Mouse (Mus musculus) lung, postnatal 0 days (tissue): ENCODE results near the gene Adam12. TPM values are rescaled to one million over a fixed set of nuclear protein-coding genes. Genes with fewer than 3 reads are reported as not detected.

Experiments
- ATAC-seq: fragments of 200-750 bp; cut with Nextera tagmentation; 2 replicates; pipeline ENCODE4 v1.8.0; 2017; ENCODE audit warnings: moderate library complexity
- DNase-seq: peaks from one replicate; pipeline ENCODE4 v3.0.0-alpha.2; 2016; ENCODE audit warnings: low spot score
- H3K27ac ChIP-seq: fragments of 300-500 bp; sonication (generic); 2 replicates; pipeline ENCODE4 v1.5.1; 2014; ENCODE audit warnings: antibody characterized with exemption, mild to moderate bottlenecking, low read length, mixed read lengths
- H3K27me3 ChIP-seq: fragments of 300-500 bp; sonication (generic); replicated peaks from 2 replicates; pipeline ENCODE4 v1.6.1; 2014; ENCODE audit warnings: low read length, mixed read lengths; ENCODE audit not compliant: insufficient read depth
- H3K36me3 ChIP-seq: fragments of 300-500 bp; sonication (generic); 2 replicates; pipeline ENCODE4 v1.6.1; 2014; ENCODE audit warnings: low read length, mixed read lengths; ENCODE audit not compliant: insufficient read depth
- H3K4me1 ChIP-seq: fragments of 300-500 bp; sonication (generic); 2 replicates; pipeline ENCODE4 v1.6.1; 2014; ENCODE audit warnings: antibody characterized with exemption, low read depth, low read length, mixed read lengths; ENCODE audit not compliant: insufficient read depth
- H3K4me2 ChIP-seq: fragments of 300-500 bp; sonication (generic); replicated peaks from 2 replicates; pipeline ENCODE4 v1.6.1; 2014; ENCODE audit warnings: low read depth, mild to moderate bottlenecking, low read length, moderate library complexity, mixed read lengths
- H3K4me3 ChIP-seq: fragments of 300-500 bp; sonication (generic); 2 replicates; pipeline ENCODE4 v1.5.1; 2014; ENCODE audit warnings: low read depth, low read length
- H3K9ac ChIP-seq: fragments of 300-500 bp; sonication (generic); replicated peaks from 2 replicates; pipeline ENCODE4 v1.6.1; 2014; ENCODE audit warnings: low read depth, mild to moderate bottlenecking
- H3K9me3 ChIP-seq: fragments of 300-500 bp; sonication (generic); 2 replicates; pipeline ENCODE4 v1.6.1; 2016; ENCODE audit warnings: low read length, mixed read lengths
- CTCF ChIP-seq: IDR thresholded peaks from 2 replicates; pipeline ENCODE4 v1.5.1; 2016; ENCODE audit warnings: antibody characterized with exemption, mild to moderate bottlenecking
- EP300 ChIP-seq: IDR thresholded peaks from 2 replicates; pipeline ENCODE4 v1.6.1; 2016; ENCODE audit warnings: antibody characterized with exemption, mild to moderate bottlenecking, control low read depth
- WGBS: fragments of 180-500 bp; shearing (Covaris S2); extraction: QIAGEN DNeasy Blood & Tissue Kit; methylation state at CpG from one replicate; pipeline ENCODE4 v1.1.7; 2014; 5-methylcytosine and 5-hydroxymethylcytosine counted together
- polyA plus RNA-seq: library from polyadenylated mRNA; unstranded; fragments of >200 nt; fragmentation: Nextera tagmentation; extraction: Ambion mirVana; gene quantifications from 2 replicates; pipeline ENCODE4 v1.2.1, GENCODE M21; 2015

The Adam12 gene
- polyA plus RNA-seq, 1 experiment from 2014 or later = 2.5 TPM

GRCm38 (mm10) chr7:134261003-134261701 is 29.2 kb upstream of the Adam12 start:
- peak; percentile 89 for DNase-seq
- Histone ChIP-seq H3K9ac (no peak overlapping the region), H3K9me3 (no peaks in the 10 kb centered on the region), H3K27ac (no peak overlapping the region; the same call in 1 of the 2 replicates), H3K4me3 (no peak overlapping the region), H3K4me1 (peaks cover 4% of the 10 kb centered on the region; the same call in 1 of the 2 replicates), H3K36me3 (no peaks in the 10 kb centered on the region), H3K4me2 (no peak overlapping the region), H3K27me3 (no peaks in the 10 kb centered on the region)
- ATAC-seq = peak; percentile 72
- WGBS = 32% methylated on average over 4 of the region's 4 CpGs
- TF ChIP-seq CTCF = peak; percentile 24; the same call in 1 of the 2 replicates
- TF ChIP-seq EP300 = peak; percentile 85

DNA sequence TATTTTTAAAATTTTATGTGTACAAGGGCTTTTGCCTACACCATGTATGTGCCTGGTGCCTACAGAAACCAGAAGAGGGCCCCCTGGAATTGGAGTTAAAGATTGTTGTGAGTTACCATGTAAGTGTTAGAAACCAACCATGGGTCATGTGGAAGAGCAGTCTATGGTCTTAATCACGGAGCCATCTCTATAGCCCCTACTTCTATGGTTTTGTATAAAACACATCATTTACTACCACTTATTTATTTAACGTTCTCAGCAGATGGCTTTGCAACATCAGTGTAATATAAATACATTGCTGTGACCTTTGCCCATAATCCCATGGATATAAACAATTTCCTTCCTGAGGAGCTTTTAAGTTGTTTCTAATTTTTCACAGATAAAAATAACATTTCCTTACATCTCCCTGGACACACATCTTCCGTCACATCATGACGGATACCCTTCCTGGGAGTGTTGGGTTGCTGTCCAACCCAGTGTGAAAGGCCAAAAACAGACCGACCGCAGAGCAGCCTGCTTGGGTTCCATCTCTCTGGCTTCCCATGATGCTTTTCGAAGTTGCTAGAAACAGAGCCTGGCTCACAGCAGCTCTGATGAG is 18.4 kb upstream of the Adam12 start:
- Histone ChIP-seq H3K9me3 (no peaks in the 10 kb centered on the region), H3K27me3 (no peaks in the 10 kb centered on the region), H3K4me2 (no peak overlapping the region), H3K9ac (no peak overlapping the region), H3K36me3 (no peaks in the 10 kb centered on the region), H3K4me3 (no peak overlapping the region), H3K4me1 (no peaks in the 10 kb centered on the region), H3K27ac (no peak overlapping the region)
- TF ChIP-seq CTCF = peak; percentile 33
- TF ChIP-seq EP300 = peak; percentile 86
- ATAC-seq = peak; percentile 88
- peak; percentile 81 for DNase-seq
- WGBS = 42% methylated on average over 7 of the region's 7 CpGs

GRCm38 (mm10) chr7:134248041-134248440 is 16.1 kb upstream of the Adam12 start:
- no peaks in the 10 kb centered on the region for H3K36me3 ChIP-seq
- ATAC-seq (no peak), DNase-seq (no peak)
- no peak overlapping the region for H3K4me2 ChIP-seq
- H3K27ac ChIP-seq = no peak overlapping the region
- H3K4me1 ChIP-seq = no peaks in the 10 kb centered on the region
- no peaks in the 10 kb centered on the region for H3K9me3 ChIP-seq
- no peaks in the 10 kb centered on the region for H3K27me3 ChIP-seq
- TF ChIP-seq CTCF (no peak), EP300 (no peak)
- no peak overlapping the region for H3K4me3 ChIP-seq
- WGBS = 54% methylated on average over 2 of the region's 2 CpGs
- H3K9ac ChIP-seq = no peak overlapping the region

- Histone ChIP-seq H3K4me2 (no peak overlapping the region), H3K9me3 (no peaks in the 10 kb centered on the region), H3K4me3 (no peak overlapping the region), H3K27me3 (no peaks in the 10 kb centered on the region), H3K36me3 (no peaks in the 10 kb centered on the region), H3K27ac (no peak overlapping the region), H3K9ac (no peak overlapping the region), H3K4me1 (no peaks in the 10 kb centered on the region)
- WGBS = 32% methylated on average over 5 of the region's 5 CpGs
- DNase-seq (no peak), ATAC-seq (no peak)
- no peak for TF ChIP-seq CTCF
- TF ChIP-seq EP300 = no peak
Observed at GRCm38 (mm10) chr7:134246624-134247023, 14.7 kb upstream of the Adam12 start.

DNA sequence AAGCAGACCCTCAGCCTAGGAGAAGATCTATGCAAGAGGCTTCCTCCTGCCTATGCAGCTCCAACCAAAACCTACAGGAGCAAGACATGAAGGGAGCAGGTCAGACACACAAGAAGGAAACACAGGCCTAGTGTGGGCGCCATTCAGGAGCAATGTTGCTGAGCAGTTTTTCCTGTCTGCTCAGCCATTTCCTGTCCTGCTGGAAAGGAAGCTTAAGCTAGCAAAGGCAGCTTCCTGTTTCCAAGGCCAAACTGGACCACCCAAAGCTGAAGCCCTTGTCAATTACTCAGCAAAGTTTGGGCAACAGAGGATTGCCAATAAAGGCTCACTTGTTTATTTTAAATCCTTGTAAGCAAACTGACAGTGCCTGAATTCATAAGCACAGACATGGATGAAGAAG is 10.8 kb upstream of the Adam12 start:
- Histone ChIP-seq H3K4me3 (no peak overlapping the region), H3K4me2 (no peak overlapping the region), H3K36me3 (no peaks in the 10 kb centered on the region), H3K4me1 (no peaks in the 10 kb centered on the region), H3K27ac (no peak overlapping the region), H3K9me3 (no peaks in the 10 kb centered on the region), H3K27me3 (no peaks in the 10 kb centered on the region), H3K9ac (no peak overlapping the region)
- peak; percentile 52 for DNase-seq
- TF ChIP-seq EP300 (peak; percentile 91), CTCF (no peak)
- 82% methylated on average over 1 of the region's 1 CpGs for WGBS
- peak; percentile 39 for ATAC-seq

DNA sequence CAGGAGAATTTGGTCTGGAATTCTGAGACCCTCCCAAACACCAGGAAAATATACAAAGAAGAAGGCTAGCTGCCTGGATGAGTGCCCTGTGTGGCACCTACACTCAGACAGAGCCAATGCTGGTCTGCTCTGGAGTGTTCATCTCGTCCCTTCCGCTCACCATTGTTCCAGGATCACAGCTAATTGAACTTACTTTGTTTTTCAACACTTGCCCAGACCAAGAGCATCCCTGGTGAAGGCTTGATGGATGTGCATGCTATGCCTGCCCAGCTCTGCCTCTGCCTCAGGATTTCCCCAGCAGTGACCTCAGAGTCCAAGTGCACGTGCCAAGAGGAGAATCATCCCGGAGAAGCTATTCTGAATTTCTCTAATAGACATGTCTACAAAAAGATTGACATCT is 9.3 kb upstream of the Adam12 start:
- DNase-seq = peak; percentile 52
- Histone ChIP-seq H3K9me3 (no peaks in the 10 kb centered on the region), H3K27ac (no peak overlapping the region), H3K4me2 (no peak overlapping the region), H3K27me3 (no peaks in the 10 kb centered on the region), H3K36me3 (no peaks in the 10 kb centered on the region), H3K4me1 (no peaks in the 10 kb centered on the region), H3K9ac (no peak overlapping the region), H3K4me3 (no peak overlapping the region)
- peak; percentile 87 for ATAC-seq
- WGBS = 56% methylated on average over 4 of the region's 4 CpGs
- TF ChIP-seq CTCF (no peak), EP300 (no peak; the same call in 1 of the 2 replicates)
